Mouse (Mus musculus) ovary, postnatal 14 days (tissue): Measurements from ENCODE around the gene Zfp940.

Source experiments
- DNase-seq: peaks from one replicate; pipeline ENCODE4 v3.0.0; 2022; ENCODE audit warnings: low spot score

Zfp940 gene

GRCm38 (mm10) chr7:29807046-29807445, 46.4 kb downstream of the Zfp940 start:
- DNase-seq, result no peak

DNA sequence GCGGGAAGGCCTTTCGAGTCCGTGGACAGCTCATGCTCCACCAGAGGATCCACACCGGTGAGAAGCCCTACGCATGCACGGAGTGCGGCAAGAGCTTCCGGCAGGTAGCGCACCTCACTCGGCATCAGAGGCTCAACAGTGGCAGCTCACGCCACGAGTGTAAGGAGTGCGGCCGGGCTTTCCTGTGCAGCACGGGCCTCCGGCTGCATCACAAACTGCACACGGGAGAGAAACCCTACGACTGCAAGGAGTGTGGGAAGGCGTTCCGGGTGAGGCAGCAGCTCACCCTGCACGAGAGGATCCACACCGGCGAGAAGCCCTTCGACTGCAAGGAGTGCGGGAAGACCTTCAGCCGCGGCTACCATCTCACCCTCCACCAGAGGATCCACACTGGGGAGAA, 60.6 kb downstream of the Zfp940 start:
- DNase-seq, result no peak

DNA sequence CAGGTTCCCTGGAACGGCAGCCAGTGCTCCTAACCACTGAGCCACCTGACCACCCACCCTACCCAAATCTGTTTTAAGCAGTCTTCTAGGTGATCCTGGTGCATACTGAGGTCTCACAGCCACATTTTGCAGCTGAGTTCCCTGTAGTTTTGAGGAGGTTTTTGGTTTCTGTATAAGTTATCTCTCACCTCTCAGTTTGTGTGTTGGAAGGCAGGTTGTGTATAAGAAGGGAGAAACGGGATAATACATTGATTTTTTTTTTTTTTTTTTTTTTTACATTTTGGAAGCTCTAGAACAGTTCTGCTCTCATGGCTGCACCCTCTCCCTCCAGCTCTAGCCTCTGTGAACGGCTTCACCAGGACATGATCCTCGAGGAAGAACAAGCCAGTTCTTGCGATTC, 67.6 kb downstream of the Zfp940 start:
- DNase-seq, result no peak

DNA sequence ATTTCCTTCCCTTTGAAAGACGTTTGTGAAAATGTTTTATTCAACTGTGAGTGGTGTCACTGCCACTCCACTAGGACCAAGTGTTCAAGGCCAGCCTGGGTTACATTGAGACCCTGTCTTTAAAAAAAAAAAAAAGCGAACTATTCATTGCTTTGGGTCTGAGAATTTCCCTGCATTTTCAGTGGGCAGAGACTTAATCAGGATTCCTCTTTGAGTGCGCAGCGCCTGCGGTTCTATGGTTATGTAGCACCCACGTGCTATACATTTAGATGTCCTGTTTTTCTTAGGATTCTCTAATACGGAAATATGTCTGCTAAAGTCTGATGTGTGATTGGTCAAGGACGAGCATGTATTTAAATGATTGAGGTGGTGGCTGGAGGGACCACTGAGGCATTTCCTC, 68.4 kb downstream of the Zfp940 start:
- DNase-seq, result no peak

DNA sequence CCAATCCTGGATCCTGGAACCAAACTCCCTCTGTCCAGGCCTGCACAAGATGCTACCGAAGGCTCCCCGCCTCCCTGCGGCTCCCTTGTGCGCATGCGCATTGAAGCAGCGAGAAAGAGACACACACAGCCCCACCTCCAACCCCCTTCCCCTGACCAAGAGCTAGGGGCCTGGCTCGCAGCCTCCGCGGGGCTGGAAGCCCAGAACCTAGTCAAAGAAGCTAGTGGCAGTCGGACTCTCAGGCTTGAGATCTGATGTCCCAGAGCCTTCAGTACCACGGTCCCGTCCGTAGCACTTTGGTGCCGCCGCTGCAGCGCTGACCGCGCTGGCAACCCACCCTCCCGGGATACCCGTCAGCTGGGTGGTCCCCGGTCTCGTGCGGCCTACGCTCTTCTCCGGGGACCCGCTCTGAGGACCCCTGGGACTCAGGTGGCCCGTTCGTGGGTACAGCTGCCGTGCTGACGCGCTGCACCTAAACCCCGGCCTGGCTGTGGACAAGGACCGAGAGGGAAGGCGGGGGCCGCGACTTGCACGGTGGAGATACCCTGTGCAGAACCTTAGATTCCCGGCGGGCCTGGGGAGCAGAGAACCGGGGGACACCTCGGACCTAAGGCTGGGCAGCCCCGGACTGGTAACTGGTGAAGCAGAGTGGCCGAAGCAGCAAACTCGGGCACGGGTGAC, 69.5 kb downstream of the Zfp940 start, which contains the start of gene Zfp30:
Gene Zfp30, plus strand, starts transcription at position 128 of the 681 bp plus-strand sequence.
- peak; percentile 69 for DNase-seq
